Mouse (Mus musculus) T-helper 1 cell (primary cell): ENCODE results near the gene Ddit4l.

Experiments used
- in situ Hi-C: fragments of 300-600 bp; cut with MboI, MseI; formaldehyde crosslinking; loops from one replicate; pipeline ENCODE4 v1.15.1; 2025; ENCODE audit warnings: high pct_unique_total_duplicates

The Ddit4l gene

DNA sequence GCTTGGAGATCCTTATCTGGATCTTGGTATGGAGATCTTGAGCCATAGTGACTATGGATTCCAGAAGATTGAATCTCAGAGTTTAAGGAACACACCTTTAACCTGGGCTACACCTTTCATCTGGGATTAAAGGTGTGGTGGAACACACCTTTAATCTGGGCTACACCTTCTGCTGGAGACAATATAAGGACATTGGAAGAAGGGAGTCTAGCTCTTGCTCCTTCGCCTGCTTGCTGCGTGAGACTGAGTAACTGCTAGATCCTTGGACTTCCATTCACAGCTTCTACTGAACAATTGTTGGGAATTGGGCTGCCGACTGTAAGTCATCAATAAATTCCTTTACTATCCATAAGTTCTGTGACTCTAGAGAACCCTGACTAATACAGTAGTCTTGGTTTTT, at the start of gene Ddit4l:
Gene Ddit4l, plus strand, starts transcription at position 301 of the 400 bp plus-strand sequence.
- in situ Hi-C loops, result loop anchor here (10.0 kb wide), 1 partner anchor 283 kb away; no protein-coding TSS in a partner anchor

DNA sequence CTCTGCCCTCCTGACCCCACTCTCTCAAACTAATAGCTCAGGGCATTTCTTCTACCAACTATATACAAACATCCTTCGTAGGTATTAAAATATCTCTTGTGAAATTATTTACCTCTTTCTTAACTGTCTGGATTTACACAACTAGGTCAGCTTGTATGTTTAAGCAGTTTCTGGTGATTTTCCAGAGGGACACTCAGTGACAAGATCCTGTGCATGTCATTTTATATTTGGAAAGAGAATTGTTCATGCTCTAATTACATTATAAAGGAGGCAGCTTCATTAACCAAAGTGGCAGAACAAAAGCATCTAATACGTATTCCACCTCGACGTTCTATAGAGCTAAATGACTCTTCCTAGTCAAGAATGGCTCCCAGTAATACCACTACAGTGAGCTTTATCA, 45.3 kb upstream of the Ddit4l start:
- in situ Hi-C loops, result no loop called here

DNA sequence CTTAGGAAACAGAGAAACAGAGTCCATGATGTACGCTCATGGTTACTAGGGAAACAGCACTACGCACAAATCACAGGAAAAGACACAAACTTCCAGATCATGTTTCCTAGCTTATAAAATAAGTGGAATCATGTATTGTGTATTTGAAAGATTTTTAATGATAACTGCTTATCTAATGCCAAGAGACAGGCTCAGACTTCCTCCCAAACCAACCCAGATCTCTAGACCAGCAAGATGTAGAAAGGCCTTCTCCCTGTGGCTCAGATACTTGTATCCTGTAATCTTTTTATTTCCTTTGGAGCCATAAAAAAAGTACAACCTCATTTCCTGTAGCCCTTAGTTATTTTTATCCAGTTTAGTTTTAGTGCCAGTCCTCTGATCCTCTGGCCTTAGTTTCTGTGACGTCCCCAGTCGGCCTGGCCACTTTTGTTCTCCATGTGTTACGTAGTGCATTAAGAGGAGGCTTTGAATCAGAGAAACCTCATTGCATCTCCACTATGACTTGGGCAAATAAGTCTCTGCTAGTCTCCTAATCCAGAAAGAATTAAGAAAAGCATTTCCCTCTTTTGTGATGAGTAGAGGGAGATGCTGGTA, 34.9 kb upstream of the Ddit4l start:
- in situ Hi-C loops, result no loop called here

DNA sequence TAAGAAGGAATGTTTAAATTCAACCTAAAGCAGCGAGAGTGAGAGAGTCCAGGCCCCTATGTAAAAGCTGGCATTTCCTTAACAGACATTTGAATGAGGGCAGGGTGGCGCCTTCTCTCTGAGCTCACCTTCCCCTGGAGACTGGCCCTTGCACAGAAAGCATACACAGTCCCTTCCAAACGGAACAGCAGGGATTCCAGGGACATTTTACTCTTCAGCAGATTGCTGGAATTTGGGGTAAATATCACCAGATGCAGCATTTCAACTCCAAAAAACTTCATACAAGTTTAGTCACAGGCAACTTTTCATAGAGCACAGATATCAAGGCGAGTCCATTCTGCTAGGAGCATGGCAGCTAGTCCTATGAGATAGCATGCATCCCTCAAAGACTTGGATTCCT, 31.6 kb upstream of the Ddit4l start:
- in situ Hi-C loops, result no loop called here

DNA sequence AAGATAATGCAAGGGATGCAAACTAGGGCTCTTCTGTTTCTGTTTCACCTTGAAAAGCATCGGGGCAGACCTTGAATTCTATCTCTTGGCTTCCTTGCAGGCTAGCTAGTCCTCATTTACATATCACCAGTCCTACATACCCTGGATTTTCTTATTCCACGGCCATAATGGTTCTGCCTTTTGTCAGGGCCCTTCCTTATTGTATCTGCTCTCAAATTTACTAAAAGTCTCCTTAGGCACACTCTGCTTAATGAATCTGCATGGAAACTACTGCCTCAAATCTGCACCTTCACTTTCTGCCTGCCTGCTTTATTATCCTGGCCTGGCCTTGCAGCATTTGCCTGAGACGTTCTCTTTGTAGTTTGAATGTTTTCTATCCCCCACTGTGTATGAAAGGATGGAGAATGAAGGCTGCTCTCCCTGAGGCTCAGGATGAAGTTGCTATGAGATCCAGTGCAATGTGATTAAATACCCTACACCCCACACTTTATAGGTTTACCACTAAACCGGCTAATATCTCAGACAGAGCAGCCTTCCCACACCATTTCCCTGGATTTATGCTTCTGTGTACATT, 27.0 kb upstream of the Ddit4l start:
- in situ Hi-C loops, result no loop called here

DNA sequence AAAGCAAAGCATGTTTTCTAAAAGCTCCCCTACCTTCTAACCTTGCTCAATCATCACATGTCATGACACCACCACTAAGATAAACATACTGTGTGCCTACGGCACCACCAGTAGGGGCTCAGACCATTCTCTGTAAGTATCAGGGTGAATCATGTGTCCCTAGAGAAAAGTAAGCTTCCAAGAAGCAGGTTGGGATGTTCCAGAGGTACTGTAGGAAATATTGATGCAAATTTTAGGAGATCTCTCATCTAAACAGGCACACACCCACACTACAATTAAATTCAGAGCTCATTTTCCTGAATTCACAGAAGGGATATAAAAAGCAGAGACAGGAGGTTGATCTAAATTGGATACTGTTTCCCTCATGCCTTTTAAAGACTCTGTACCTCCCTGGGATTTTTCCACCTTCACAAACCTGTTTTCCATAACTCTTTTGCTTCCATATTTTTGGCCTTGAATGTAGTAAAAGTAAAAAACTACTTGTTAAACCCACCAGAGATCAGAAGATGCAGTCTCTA, 12.4 kb upstream of the Ddit4l start:
- in situ Hi-C loops, result no loop called here

DNA sequence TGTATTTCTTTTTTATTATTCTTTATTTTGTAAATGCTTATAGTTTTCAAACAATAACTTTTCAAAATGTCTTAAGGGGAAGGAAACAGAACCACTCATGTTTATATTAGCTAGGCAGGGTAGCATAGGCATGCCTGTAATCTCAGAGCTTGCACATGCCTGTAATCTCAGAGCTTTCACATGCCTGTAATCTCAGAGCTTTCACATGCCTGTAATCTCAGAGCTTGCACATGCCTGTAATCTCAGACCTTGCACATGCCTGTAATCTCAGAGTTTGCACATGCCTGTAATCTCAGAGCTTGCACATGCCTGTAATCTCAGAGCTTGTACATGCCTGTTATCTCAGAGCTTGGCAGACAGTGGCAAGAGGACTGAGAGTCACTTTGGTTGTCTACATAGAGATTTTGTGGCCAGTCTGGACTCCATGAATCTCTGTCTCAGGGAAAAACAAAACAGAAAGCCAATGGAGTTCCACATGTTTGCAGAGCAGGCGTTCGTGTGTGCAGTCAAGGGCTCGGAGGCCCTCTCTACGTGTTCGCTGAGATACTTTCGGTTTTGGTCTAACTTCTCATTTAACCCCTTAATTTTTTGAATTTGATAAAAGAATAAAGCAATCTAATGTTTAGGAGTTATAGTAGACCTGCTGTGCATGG, 10.8 kb upstream of the Ddit4l start:
- in situ Hi-C loops, result no loop called here

DNA sequence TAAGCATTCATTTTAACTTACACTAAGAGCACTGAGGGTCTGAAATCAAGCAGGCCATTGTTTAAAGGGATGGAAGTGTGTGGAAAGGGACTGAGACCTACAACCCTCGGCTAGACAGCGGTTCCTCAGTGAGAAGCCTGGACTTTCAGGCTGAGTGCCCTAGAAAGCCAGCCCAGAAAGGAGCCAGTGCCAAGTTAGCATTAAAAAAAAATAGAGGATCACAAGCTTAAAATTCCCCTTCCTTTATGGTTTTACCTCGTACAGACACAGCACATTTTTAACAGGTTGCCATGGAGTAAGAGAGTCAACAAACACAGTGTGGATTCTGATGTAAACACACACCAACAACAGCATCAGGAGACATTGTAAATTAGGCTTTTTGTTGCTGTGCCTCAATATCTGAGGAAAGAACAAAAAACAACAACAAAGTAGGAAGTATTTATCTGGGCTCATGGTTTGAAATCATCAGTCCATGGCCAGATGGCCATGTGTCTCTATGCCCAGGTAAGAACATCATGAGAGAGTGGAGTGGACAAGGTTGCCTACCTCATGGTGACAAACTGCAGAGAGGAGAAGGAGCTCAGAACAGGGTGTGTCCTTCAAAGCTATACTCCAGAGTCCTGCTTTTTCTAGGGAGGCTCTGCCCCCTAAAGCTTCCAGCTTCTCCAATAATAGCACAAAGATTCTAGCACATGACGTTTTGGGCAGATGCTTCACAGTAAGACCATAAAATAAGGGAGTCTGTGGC, 10.1 kb upstream of the Ddit4l start:
- in situ Hi-C loops, result no loop called here

DNA sequence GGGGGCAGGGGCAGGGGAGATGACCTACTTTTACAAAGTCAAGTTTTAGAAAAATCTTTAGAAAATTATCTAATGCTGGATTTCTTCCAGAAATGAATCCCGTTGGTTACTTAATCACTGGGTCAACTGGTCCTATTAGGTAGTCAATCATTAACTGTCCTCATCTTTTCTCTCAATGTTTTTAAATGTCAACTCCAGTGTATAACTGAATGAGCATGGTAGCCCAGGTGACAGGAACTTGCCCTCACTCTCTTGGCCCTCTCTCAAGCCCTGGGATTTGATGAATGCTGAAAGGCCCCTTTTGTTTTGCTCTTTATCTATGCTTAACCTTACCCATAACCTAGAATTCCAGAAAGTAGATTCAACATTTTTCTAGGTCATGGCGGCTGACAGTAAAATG, 9.4 kb upstream of the Ddit4l start:
- in situ Hi-C loops, result no loop called here

DNA sequence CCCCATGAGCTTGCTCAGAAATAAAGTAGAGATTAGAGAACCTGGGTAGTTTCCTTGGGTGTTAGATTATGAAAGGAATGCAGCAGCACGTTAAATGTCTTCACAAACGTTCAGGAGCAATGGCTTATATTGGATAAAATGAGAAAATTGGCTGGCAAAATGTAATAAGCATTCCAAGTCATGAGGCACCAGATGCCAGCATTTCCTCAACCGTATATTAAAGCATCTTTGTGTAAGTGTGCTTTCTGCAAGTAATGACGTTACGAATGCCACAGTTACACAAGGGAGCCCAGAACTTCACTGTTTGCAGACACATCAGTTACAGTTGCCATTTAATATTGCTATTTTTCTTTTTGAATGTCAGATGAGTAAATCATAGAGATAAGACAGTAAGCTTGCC, 872 bp upstream of the Ddit4l start:
- in situ Hi-C loops, result loop anchor here (10.0 kb wide), 1 partner anchor 284 kb away; no protein-coding TSS in a partner anchor

DNA sequence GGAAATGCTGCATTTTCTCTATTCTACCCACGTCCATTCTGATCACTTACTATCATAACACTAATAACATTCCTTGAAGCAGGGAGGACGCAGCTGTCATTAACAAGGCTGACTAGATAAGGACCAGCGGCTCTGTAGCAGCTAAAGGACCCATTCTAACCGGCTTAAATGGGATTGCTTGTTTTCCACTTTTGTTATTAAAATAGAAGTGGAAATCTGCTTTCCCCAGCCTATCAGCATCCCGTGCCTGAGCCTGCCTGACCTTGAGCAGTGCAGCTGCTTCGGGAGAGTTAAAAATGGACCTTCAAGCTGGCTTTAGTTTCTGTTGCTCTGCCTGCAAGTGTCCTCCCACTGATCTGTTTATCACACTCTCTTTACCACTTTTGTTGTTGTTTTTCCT, 679 bp downstream of the Ddit4l start:
- in situ Hi-C loops, result loop anchor here (10.0 kb wide), 1 partner anchor 283 kb away; no protein-coding TSS in a partner anchor

DNA sequence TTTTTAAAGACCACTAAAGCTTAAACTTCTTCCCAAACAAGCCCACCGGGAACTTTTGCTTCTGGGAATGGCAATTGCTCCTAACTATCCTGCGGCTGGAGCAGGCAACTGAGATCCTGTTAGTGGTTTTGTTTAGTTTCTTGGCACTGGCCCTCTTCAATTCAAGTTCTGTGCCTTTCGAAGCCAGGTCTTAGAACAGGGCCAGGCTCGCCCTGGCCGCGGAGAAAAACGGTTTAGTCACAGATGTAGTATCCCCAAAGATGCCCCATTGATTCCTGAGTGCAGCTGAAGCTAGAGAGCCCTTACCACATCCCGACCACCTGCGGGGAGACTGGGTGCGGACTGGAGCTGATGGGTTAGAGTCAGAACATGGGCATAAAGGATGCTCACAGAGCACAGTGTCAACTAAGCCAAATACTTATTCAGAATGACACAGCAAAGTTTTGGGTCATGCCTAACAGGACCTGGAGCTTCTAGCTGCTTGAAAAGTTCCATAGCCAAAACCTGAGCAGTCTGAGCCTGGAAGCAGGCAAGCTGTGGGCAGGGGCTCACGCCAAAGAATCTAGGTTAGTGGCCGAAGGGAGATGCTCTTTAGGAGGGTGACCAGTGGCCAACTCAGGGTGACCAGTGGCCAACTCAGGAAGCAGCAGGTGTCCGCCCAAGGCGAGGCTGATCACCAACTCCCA, 1.6 kb downstream of the Ddit4l start:
- in situ Hi-C loops, result loop anchor here (10.0 kb wide), 1 partner anchor 282 kb away; no protein-coding TSS in a partner anchor

DNA sequence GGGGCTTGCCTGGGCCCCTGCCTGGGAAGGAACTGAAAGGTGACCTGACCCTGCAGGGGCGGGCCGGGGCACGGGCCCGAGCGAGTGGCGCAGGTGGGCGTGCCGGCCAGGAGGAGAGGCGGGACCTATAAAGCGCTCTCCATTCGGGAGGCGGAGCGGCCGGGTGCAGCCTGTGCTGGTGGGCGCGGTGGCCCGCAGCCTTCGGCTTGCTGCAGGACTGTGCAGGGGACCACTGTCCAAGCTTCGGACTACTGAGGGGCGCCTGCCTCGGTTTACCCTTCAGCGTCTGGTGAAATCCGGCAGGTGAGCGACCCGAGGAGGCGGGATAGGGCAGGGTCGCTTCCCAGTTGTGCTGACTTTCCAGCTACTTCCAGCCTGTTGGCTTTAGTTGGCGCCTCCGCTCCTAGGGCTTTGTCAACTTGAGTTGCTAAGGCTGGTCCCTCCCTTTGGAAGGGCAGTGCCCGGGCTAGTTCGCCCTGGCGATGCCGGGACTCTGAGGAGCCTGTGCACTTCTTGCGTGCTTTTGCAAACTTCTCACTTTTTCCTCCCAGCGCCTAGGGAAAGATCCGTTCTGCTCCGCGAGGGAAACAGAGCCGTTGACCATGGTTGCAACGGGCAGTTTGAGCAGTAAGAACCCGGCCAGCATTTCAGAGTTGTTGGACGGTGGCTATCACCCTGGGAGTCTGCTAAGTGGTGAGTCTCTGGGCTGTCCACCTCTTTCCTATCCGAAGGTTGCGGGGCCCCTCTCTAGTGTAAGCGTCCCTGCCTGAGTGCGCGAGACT, 2.4 kb downstream of the Ddit4l start:
- in situ Hi-C loops, result loop anchor here (10.0 kb wide), 1 partner anchor 281 kb away; no protein-coding TSS in a partner anchor

DNA sequence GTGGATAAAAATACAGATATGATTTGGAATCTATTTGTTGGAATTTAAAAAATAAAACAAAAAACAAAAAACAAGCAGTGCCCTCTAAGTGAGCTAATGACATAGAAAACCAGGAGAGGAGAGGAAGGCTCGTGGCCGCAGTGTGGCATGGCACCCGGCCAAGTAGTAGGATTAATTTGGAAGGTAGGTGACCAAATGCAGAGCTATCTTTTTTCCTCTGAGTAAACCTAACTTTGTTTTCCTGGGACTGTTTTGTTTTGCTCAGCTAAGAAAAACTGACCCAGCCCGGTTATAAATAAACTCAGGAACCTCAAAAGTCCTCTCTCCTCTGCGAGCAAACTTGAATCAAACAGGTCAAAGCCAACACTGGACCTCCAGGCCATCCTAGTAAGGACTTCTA, 3.6 kb downstream of the Ddit4l start:
- in situ Hi-C loops, result loop anchor here (10.0 kb wide), 1 partner anchor 280 kb away; no protein-coding TSS in a partner anchor

DNA sequence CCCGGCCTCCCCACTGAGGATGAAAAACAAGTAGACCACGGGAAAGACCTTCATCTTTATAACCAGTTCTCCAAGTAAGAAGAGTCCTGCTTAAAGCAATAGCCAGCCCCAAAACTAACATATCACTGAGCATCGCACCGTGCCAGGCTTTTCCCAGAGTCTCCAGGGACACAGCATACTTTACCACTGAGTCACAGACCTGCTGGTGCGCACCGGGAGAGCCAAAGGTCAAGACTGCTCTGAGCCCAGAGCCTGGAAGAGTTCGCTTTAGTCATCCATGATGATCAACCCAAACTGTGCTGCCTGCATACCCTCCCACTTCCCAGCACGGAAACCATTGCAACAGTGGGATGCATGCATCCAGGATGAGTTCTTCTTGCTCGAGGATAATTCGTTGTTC, 12.3 kb downstream of the Ddit4l start:
- in situ Hi-C loops, result no loop called here

DNA sequence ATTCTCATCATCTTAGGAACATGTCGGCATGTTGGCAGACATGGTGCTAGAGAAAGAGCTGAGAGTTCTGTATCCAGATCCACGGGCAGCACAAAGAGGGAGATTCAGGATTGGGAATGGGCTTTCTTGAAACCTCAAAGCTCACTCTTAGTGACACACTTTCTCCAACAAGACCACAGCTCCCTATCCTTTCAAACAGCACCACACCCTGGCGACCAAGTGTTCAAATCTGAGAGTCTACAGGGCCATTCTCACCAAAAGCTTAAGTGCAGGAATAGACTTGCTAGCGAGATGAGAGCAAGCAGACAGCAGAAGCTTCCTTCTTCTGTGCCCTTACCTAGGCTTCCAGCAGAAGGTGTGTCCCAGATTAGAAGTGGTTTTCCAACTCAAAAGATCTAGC, 15.2 kb downstream of the Ddit4l start:
- in situ Hi-C loops, result no loop called here

DNA sequence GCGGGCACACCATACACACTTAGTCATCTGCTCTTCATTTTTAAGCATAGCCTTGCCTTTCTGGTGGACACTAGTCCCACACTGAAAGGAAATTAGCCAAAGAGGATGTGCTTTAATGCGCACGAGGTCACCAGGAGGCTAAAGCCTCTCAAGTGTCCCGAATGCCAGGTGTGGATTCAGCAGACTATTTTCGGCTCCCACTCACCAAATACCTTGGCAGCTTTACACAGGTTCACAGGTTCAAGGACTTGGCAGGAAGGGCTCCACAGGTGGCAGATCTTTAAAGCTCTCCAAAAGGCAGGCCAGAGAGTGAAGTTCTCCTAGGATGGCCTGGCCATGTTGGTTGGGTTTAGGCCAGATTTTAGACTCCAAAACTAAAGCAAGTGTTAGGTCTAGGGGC, 19.8 kb downstream of the Ddit4l start:
- in situ Hi-C loops, result no loop called here

DNA sequence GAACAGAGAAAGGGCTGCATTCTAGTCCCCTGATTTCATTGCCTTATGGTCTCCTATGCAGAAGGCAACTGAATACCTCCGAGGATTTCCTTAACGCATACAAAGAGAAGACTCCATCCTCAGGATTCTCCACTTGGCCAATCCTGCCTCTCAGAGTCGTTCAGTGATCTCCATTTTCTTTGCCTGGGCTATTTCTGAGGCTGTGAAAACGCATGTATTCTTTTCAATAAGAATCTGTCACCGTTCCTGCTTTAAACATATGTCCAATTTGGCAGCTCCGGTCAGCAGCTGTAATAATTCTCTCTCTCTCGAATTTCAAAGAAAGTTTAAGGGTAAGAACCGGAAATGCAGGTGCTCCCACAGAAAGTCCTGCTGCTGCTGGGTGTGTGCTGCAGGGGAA, 20.7 kb downstream of the Ddit4l start:
- in situ Hi-C loops, result no loop called here

DNA sequence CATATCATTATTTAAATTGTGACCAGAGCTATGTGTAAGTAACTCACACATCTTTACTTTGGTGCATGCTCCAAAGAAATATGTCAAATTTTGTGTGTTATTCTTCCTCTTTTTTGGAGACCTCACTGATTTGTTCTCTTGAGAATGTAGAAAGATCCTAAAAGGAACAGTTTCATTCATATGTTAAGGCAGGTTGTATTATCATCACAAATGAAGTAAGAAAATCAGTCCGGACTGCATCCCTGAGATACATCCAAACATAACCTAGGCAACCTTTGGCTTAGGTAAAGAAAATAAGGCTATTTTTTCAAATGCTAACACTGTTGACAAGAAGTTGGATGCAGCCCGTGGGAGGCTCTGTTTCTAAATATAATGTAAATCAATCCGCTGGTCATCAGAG, 21.2 kb downstream of the Ddit4l start:
- in situ Hi-C loops, result no loop called here

DNA sequence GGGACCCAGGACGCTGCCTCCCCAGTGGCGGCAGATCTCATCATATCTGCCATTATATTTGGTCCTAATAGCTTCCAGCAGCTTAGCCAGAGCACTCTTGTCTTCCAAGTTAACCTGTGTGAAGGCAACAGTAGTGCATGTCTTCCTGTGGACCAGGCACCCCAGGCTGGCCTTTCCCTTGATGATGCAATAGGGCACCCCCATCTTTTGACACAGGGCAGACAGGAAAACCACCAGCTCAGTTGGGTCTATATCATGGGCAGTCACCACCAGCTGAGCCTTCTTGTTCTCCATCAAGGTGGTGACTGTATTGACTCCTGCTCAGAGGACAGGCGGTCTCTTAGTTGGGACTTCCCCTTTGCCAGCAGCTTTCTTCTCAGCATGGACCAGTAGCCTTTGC, 22.7 kb downstream of the Ddit4l start:
- in situ Hi-C loops, result no loop called here

DNA sequence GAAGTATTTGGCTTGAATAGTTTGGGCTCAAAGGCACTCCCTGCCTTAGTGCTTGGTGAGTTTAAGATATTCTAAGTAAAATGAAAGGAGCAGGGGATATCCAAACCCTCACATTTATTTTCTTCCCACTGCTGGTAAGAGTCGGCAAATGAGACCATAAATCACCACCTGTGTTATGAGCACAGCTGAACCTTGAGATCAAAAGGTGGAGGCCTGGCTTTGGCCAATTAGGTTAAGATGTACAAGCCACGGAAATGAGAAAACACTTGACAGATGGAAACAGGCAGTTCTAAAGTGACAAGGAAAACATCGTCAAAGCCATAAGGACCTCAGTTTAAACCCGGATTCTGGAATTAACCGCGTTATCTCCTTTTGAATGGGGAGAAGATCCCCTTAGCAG, 23.5 kb downstream of the Ddit4l start:
- in situ Hi-C loops, result loop anchor here (5.0 kb wide), 1 partner anchor 42 kb away; no protein-coding TSS in a partner anchor
